Mouse (Mus musculus): ENCODE data around the gene Fmo1. TPM values are rescaled to one million over a fixed set of nuclear protein-coding genes. Genes with fewer than 3 reads are reported as not detected.

Fmo1 gene
- polyA plus RNA-seq, 1 experiment: not detected

DNA sequence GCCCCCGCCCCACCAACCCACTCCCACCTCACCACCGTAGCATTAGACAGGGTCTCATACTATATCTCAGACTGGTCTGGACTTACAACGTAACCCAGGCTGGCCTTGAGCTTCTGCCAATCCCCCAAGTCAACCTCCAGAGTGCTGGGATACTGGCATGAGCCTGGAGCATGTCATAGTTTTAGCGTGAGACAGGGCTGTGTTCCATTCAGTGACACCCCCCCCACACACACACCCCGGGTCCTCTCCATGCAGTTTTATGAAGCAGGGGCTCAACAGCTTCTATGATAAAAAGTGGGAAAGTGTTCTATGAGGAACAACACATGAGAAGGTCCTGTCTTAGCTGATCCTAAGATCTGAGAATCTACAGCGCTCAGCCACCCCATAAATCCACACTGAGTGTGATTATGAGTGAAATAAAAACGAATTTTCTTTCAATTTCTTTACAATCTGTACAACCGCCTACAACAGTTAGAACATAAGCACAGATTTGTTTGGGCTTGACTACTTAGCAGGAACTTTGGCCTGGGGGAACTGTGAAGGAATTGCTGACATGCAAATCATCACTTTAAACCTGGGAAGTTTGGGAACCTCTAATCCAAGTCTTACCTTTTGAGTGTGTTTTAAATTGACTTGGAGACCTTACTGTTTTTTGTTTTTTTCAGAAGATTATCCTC, 1.5 kb downstream of the Fmo1 start:
- WGBS: 85% methylated on average over 8 of the region's 8 CpGs
- Histone ChIP-seq H3K4me1 (ENCODE audit: control insufficient read depth, insufficient read depth, low read length) (no peaks in the 10 kb centered on the region), H3K27ac (ENCODE audit: insufficient read depth, low read depth, low read length) (no peak overlapping the region), H3K4me3 (ENCODE audit: insufficient read depth, low read depth, low read length) (no peak overlapping the region)
- TF ChIP-seq CTCF (IDR thresholded peaks at IDR 0.05; ENCODE audit: insufficient read depth, low read depth, low read length): no peak
- TF ChIP-seq POLR2A (IDR thresholded peaks at IDR 0.05; ENCODE audit: insufficient read depth, low read depth, low read length): no peak

DNA sequence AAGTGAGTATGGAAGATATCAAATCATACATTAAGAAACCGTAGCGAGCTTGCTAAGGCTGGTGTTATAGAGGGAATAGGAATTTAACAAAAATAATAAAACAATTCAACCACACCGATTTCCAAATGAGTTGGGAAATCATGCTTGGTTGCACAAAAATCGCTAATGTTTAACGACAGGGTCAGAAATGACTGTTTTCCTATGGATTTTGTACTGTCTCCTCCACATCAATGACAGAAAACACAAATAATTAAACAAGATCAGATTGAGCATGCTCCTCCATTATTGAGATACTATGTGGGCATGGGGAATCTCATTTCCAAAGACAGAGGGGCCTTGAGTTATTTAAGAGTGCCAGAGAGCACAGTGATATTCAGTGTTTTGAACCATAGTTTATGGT, 2.1 kb downstream of the Fmo1 start:
- TF ChIP-seq CTCF (IDR thresholded peaks at IDR 0.05; ENCODE audit: insufficient read depth, low read depth, low read length) (no peak), POLR2A (IDR thresholded peaks at IDR 0.05; ENCODE audit: insufficient read depth, low read depth, low read length) (no peak)
- H3K4me3 ChIP-seq (ENCODE audit: insufficient read depth, low read depth, low read length): no peak overlapping the region
- WGBS: 91% methylated on average over 5 of the region's 5 CpGs

DNA sequence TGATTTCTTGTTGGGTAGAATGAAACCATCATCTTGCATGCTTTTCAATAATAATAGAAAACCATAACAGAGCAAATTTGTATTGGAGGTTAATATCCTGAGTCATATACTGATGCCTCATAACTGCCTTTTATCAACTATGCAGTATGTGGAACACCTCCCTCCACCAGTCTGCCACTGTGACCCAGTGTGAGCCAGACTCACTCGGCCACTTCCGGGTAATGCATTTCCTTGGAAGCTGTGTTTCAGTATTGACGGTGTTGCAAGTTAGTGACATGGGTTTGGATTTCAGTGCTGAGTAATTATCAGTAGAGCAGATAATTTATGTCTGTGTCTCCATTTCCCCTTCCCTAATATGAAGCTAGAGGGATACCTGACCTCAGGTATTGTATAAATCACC, 2.8 kb downstream of the Fmo1 start:
- H3K4me1 ChIP-seq (ENCODE audit: control insufficient read depth, insufficient read depth, low read length): no peaks in the 10 kb centered on the region
- TF ChIP-seq POLR2A (IDR thresholded peaks at IDR 0.05; ENCODE audit: insufficient read depth, low read depth, low read length) (no peak), CTCF (IDR thresholded peaks at IDR 0.05; ENCODE audit: insufficient read depth, low read depth, low read length) (no peak)
- 91% methylated on average over 3 of the region's 3 CpGs for WGBS
- no peak overlapping the region for H3K4me3 ChIP-seq (ENCODE audit: insufficient read depth, low read depth, low read length)
- no peak overlapping the region for H3K27ac ChIP-seq (ENCODE audit: insufficient read depth, low read depth, low read length)

More for the DNA sequence above, 2.1 kb downstream of the Fmo1 start:
- H3K4me1 ChIP-seq (ENCODE audit: control insufficient read depth, insufficient read depth, low read length): no peaks in the 10 kb centered on the region
- H3K27ac ChIP-seq (ENCODE audit: insufficient read depth, low read depth, low read length): no peak overlapping the region

DNA sequence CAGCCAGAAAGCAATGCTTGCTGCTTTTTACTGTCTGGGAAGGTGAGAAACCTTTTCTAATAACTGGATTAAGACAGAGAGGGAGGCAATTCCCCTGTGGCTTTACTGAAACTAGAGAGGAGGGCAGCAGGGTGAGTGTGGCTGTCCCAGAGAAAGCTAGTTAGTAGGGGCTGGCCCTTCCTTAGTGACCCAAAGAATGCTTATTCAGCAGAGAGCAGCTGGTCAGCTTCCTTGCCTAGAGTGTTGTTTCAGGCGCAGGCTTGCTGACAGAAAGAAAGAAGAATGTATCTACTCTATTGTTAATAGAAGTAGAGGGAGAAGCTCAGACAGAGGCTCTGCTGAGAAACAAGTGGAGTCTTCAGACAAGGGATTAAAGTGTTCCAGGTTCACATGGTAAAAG, 4.1 kb downstream of the Fmo1 start:
- TF ChIP-seq CTCF (IDR thresholded peaks at IDR 0.05; ENCODE audit: insufficient read depth, low read depth, low read length) (no peak), POLR2A (IDR thresholded peaks at IDR 0.05; ENCODE audit: insufficient read depth, low read depth, low read length) (no peak)
- Histone ChIP-seq H3K27ac (ENCODE audit: insufficient read depth, low read depth, low read length) (no peak overlapping the region), H3K4me1 (ENCODE audit: control insufficient read depth, insufficient read depth, low read length) (no peaks in the 10 kb centered on the region), H3K4me3 (ENCODE audit: insufficient read depth, low read depth, low read length) (no peak overlapping the region)
- WGBS: 59% methylated on average over 1 of the region's 1 CpGs

DNA sequence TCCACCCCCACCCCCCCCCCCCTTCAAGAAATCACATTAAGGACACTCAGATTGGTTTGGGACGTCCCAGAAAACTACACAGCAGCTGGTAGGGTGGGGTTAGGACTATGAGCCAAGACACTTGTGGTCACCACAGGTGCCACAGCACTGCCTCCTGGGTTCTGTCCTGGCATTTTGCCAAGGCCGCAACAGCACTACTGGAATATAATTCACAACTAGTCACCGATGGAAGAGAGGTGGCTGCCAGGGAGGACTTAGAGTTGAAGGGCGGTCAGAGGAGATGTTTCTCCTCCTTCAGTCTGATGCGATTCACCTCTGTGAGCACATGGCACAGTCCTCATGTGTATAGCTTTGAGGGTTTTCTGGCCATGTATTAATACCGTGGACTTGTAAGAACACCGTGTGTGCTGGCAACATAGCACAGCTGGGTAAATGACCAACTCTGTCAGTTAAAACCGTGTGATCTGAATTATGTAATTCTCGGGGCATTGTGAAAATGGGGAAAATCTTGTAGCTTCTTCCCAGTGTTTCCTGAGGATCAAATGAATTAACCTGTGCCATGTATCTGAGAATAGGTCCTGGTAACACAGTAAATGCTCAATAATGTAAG, 6.3 kb downstream of the Fmo1 start:
- H3K4me3 ChIP-seq (ENCODE audit: insufficient read depth, low read depth, low read length): no peak overlapping the region
- 61% methylated on average over 9 of the region's 9 CpGs for WGBS
- H3K27ac ChIP-seq (ENCODE audit: insufficient read depth, low read depth, low read length): no peak overlapping the region
- TF ChIP-seq POLR2A (IDR thresholded peaks at IDR 0.05; ENCODE audit: insufficient read depth, low read depth, low read length) (no peak), CTCF (IDR thresholded peaks at IDR 0.05; ENCODE audit: insufficient read depth, low read depth, low read length) (no peak)
- H3K4me1 ChIP-seq (ENCODE audit: control insufficient read depth, insufficient read depth, low read length): no peaks in the 10 kb centered on the region

DNA sequence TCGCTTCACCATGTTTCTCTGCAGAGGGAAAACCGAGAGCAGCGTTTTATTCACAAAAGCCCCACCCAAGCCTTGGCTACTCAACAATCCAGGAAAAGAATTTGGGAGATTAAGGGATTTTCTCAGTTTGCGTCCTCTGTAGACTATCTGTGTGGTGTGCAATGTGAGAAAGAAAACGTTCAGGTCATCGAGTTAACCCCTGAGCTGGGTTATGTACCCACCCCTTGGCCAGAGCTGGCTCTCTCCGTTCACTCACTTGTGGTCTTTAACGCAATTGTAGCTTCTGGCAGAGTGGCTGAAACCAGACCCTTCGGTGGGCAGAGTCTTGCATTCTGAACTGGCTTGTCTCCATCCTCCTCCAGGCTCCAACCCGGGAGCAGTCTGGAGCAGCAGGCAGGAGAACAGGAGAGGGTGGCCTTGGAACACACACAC, 6.8 kb downstream of the Fmo1 start:
- no peak overlapping the region for H3K4me3 ChIP-seq (ENCODE audit: insufficient read depth, low read depth, low read length)
- 32% methylated on average over 10 of the region's 10 CpGs for WGBS
- no peaks in the 10 kb centered on the region for H3K4me1 ChIP-seq (ENCODE audit: control insufficient read depth, insufficient read depth, low read length)
- TF ChIP-seq POLR2A (IDR thresholded peaks at IDR 0.05; ENCODE audit: insufficient read depth, low read depth, low read length): no peak
- H3K27ac ChIP-seq (ENCODE audit: insufficient read depth, low read depth, low read length): no peak overlapping the region

DNA sequence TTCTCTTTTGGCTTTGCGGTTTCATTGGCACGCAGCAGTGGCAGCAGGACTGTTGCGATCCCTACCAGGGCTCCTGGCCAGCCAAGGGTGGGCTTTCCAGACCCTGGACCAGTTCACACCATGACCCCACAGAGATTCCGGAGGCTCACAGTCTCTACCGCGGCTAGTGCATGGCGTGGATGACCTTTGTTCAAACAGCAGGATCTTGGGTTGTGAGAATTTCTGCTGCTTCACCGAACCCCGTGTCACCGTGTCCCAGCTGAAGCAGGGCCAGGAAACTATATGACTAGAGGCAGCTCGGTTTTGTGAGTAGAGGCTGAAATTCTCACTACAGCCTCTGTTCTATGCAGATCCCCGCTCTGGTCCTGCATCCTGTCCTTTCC, 7.7 kb downstream of the Fmo1 start:
- Histone ChIP-seq H3K27ac (ENCODE audit: insufficient read depth, low read depth, low read length) (no peak overlapping the region), H3K4me1 (ENCODE audit: control insufficient read depth, insufficient read depth, low read length) (no peaks in the 10 kb centered on the region), H3K4me3 (ENCODE audit: insufficient read depth, low read depth, low read length) (peak overlapping the region; percentile 46)
- 16% methylated on average over 12 of the region's 12 CpGs for WGBS
- TF ChIP-seq CTCF (IDR thresholded peaks at IDR 0.05; ENCODE audit: insufficient read depth, low read depth, low read length) (no peak), POLR2A (IDR thresholded peaks at IDR 0.05; ENCODE audit: insufficient read depth, low read depth, low read length) (no peak)

DNA sequence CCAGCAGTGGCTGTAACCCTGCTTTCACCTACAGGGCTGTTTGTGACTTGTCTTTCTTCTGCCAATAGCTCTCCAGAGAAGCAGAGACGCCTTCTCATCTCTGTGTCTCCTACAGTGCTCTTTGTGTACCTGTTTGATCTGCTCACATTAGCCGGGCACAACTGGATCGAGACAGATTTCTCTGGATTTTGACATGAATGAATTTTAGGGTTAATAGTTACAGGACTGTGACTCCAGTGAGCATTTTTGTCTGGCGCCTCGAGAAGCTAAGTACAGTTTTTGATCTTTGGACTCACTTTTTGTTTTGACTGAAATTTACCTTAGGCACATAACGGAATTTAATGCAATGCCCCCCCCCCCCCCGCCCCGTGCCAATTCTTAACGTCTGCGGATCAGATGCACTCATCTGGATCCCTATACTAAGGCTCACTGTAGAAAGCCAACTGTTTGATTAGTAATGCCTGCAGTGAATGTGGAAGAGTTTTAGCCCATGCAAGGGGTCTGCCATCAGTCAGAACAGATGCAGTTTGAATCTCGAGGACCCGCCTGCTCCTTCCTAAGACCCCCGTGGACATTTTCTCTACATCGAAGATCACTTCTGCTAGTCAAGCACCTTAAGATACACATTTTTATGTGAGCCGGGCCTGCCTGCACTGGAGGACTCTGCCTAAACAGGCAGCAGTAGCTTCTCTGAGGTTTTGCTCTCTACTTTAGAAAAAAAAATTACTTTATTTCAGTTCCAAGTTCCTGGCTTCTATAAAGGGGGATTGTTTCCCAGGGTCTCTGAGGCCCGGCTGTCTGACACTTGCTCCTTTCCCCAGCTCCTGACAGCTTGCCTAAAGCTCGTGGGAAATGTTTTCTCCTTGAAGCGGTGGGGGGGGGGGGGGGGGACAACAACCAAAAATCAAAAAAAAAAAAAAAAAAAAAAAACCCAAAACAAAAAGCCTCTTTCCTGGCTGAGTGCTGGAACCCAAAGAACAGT, 8.4 kb downstream of the Fmo1 start:
- peak overlapping the region; percentile 60; the same call in 1 of the 2 replicates for H3K27ac ChIP-seq (ENCODE audit: insufficient read depth, low read depth, low read length)
- H3K4me3 ChIP-seq (ENCODE audit: insufficient read depth, low read depth, low read length): peak overlapping the region; percentile 46; the same call in 1 of the 2 replicates
- WGBS: 35% methylated on average over 18 of the region's 18 CpGs

More for the DNA sequence above, 8.4 kb downstream of the Fmo1 start:
- no peak for TF ChIP-seq CTCF (IDR thresholded peaks at IDR 0.05; ENCODE audit: insufficient read depth, low read depth, low read length)
- no peak for TF ChIP-seq POLR2A (IDR thresholded peaks at IDR 0.05; ENCODE audit: insufficient read depth, low read depth, low read length)
- no peaks in the 10 kb centered on the region for H3K4me1 ChIP-seq (ENCODE audit: control insufficient read depth, insufficient read depth, low read length)
